10 mouse cellular contexts compared by ENCODE assay signal in genomic region chr16:30936471-30936870, GRCm38 (mm10).
"Had no signal": no experiment of that assay in that cellular context is flagged by ENCODE, and none has a peak within 500 bp of the region (broad histone marks: within the 10 kb centered on the region; RNA-seq: fewer than 3 reads in every experiment).

No protein-coding gene starts in this region.

- DNase-seq: kidney, postnatal 14 days; liver, embryonic 13.5 days; lung, adult 18-20 months; right cerebral cortex, postnatal 14 days; thymus, postnatal 36 days had no signal

- H3K9ac ChIP-seq: kidney, embryonic 15.5 days; limb, embryonic 15.5 days; liver, embryonic 13.5 days; midbrain, embryonic 13.5 days; stomach, embryonic 15.5 days had no signal

- H3K9me3 ChIP-seq: kidney, embryonic 15.5 days; limb, embryonic 15.5 days; liver, embryonic 13.5 days; midbrain, embryonic 13.5 days; stomach, embryonic 15.5 days had no signal

- H3K27ac ChIP-seq: kidney, embryonic 15.5 days; left cerebral cortex, adult 2 months; limb, embryonic 15.5 days; liver, embryonic 13.5 days; midbrain, embryonic 13.5 days; stomach, embryonic 15.5 days had no signal

- H3K27me3 ChIP-seq: kidney, embryonic 15.5 days; limb, embryonic 15.5 days; liver, embryonic 13.5 days; midbrain, embryonic 13.5 days; stomach, embryonic 15.5 days had no signal

- H3K4me3 ChIP-seq: kidney, embryonic 15.5 days; left cerebral cortex, adult 2 months; limb, embryonic 15.5 days; liver, embryonic 13.5 days; midbrain, embryonic 13.5 days; stomach, embryonic 15.5 days had no signal

- ATAC-seq: midbrain, embryonic 13.5 days had no signal

- H3K4me2 ChIP-seq: kidney, embryonic 15.5 days; limb, embryonic 15.5 days; liver, embryonic 13.5 days; midbrain, embryonic 13.5 days; stomach, embryonic 15.5 days had no signal

- H3K36me3 ChIP-seq: kidney, embryonic 15.5 days; limb, embryonic 15.5 days; liver, embryonic 13.5 days; midbrain, embryonic 13.5 days; stomach, embryonic 15.5 days had no signal
